Mouse (Mus musculus) lung, adult 18-20 months (tissue): ENCODE results near the gene Slc8a2.

Source experiments
- DNase-seq, 2 experiments: peaks; one replicate each; pipeline ENCODE4 v3.0.0; 2022; ENCODE audit warnings: mixed read lengths in 2 of 2

The Slc8a2 gene

DNA sequence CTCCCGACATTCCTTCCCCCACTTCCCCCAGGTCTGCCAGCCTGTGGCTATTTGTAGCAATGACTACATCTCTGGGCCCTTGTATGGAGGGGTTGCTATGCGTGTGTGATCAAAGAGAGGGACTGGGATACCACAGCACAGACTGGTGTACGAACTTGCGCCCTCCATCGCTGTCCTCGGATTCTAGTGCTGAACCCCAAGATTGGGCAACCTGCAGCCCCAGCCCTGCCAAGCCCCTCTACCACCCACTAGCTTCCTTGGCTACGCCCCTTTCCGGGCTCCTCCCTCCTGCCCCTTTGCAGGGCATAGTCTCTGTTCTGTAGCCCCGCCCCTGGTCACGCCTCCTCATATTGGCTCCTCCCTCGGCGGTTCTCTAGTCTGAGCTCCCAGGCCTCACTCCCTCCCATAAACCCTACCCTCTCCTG lies at the start of gene Slc8a2:
Gene Slc8a2 (plus strand): TSS at position 406 of the 425 bp plus-strand sequence.
- DNase-seq, result peak; percentile 55 to 70

DNA sequence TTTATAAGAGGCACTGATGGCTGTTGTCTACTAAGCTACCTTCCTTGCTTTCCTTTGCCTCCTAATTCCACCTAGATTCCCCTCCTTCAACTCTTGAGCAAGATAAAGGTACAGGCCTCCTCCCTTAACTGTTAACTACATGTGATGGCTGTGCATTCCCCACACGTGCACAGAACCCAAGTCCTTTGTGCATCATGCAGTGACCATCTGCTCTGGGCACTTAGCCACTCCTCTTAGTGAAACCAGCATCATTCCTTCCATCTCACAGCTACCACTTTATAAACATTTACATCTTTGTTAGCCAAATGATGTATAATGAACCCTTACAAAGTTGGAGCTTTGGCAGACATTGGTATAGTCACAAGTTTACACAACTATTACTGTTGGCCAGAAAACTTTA lies 49.7 kb upstream of the Slc8a2 start:
- DNase-seq, result no peak

DNA sequence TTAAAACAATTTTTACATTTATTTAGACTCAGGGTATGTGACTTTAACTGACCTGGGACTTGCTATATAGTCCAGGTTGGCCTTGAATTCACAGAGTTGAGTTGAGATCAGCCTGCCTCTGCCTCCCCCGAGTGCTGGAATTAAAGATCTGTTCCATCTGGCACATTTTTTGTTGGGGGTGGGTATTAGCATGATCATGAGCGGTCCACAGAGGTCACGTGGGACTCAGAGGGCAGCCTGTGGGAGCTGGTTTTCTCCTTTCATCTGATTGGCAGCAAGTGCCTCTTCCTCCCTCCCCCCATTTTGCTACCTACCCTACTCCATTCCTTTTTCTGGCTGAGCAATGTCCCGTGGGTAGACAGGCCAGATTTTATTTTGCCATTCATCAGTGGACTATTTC lies 49.0 kb upstream of the Slc8a2 start:
- DNase-seq, result no peak

DNA sequence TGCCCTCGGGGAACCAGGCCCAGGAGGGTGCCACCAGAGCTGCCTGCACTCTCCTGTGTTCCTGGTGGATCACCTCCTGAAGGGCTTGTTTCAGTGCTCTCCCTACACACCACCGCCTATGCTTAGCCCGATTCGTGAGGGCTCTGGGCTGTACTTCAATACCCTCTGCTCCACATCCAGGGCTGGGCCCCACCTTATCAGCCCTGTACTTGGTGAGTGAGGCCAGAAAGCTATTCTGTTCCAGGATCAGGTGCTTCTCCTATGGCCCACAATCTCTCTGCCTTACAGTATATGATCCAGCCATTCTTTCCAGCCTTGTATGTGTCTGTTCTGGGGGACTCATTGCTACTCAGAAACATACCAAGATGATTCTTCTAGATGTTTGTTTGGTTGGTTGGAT lies 46.3 kb upstream of the Slc8a2 start:
- no peak for DNase-seq

DNA sequence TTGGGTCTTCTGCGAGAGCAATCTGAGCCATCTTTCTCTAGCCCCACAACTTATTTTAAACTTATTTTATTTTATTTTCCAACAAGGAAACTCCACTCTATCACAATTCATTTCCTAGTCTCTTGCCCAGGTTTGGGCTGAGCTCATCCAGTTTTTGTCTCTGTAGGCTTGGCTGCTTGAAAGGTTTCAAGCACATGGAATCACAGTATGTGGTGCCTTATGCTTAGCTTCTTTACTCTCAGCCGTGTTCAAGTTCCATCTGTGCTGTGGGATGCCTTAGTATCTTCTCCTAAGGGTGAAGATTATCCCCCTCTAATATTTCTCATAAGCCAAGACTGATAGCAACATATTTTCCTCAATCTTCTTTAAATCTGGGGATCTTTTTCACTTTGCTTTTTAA lies 42.0 kb upstream of the Slc8a2 start:
- DNase-seq, result no peak

DNA sequence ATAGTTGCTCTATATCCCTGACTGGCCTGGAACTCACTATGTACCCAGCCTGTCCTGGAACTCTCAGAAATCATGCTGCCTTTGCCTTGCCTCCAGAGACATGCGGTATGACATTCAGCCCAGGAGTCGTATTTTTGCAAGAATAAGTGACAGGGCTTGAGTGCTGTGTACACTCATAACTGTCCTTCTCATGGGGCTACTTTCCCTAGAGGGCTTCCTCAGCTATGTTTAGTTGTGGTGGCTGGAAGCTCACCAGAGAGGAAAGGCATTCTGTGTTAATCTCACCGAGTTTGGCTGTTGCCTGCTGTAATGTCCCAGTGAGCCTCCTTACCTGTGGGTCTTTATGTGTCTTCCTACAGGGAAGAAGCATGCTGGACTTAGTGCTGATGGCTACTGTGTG lies 35.0 kb upstream of the Slc8a2 start:
- DNase-seq, result no peak

DNA sequence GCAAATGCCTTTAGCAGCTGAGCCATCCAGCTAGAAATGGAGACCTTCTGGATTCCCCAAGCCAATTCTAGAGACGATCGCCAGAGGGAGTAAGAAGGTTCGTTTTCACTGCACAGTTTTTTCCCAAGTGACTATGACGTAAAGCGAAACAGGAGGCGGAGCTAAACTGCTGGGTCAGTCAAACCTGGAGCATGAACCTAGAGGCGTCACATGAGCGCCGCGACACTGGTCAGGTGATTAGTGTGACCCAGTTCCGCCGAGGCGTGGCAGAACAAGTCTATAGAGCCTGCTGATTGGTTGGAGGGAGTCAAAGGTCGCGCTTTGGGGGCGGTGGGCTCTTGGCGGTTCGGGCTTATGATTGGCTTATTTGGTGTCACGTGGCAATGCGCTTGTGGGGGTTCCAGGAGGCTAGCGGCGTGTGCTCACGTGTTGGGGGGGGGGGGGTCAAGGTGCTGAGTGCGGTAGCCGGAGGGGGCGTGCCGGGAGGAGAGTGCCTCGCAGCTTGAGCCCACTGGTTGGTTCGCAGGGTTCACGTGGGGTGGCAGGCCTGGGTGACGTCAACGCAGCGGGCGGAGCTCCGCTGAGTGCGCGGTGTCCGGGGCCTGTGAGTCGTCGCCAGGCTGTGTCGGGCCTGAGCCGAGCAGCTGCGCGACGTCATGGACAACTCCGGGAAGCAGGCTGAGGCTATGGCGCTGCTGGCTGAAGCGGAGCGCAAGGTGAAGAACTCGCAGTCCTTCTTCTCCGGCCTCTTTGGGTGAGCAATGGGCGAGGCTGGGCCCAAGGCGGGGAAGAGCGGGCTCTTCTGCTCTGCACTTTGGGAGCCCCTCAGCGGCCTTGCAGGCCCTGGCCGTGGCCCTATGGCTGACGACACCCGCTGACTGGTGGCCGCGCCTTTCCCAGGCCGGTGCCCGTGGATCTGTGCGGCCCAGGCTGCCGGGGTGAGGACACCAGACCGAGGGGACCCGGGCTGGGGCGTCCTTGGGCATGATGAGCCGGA lies 31.3 kb upstream of the Slc8a2 start, which contains the start of gene Napa:
Gene Napa (plus strand): TSS at position 438 of the 997 bp plus-strand sequence.
- peak; percentile 100 for DNase-seq

DNA sequence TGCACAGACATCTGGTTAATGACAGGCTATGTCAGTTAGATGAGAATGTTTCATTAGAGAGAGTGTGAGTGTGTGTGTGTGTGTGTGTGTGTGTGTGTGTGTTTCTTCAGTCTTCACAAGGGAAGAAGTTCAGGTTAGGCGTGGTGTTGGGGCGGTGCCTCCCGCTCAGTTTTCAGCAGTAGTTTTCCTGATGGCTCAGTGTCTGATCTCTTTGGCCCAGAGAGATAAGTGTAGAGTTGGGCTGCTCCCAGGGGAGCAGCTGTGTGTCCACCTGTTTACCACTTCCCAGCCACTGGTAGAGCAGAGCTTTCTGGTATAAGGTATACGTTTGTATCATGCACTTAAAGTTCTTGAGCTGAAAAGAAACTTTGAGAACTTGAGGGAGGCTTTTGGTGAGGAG lies 29.7 kb upstream of the Slc8a2 start:
- no peak for DNase-seq

DNA sequence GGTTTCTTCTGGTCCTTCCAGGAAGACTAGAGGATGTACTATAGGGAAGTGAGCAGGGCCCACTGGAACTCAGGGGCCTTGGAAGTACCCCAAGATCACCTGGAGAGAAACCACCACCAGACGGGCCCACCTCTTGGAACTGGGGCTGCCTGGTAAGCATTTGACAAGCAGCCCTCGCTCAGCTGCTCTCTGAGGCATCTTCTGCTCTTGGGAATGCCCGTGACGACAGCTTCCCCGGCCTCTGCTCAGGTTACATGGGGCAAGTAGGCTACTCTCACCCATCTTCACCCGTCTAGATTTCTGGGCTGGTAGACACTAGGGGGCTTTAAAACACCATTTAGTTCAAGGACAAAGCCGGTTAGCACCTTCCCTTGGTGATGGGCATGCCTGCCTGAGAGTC lies 28.5 kb upstream of the Slc8a2 start:
- no peak for DNase-seq

DNA sequence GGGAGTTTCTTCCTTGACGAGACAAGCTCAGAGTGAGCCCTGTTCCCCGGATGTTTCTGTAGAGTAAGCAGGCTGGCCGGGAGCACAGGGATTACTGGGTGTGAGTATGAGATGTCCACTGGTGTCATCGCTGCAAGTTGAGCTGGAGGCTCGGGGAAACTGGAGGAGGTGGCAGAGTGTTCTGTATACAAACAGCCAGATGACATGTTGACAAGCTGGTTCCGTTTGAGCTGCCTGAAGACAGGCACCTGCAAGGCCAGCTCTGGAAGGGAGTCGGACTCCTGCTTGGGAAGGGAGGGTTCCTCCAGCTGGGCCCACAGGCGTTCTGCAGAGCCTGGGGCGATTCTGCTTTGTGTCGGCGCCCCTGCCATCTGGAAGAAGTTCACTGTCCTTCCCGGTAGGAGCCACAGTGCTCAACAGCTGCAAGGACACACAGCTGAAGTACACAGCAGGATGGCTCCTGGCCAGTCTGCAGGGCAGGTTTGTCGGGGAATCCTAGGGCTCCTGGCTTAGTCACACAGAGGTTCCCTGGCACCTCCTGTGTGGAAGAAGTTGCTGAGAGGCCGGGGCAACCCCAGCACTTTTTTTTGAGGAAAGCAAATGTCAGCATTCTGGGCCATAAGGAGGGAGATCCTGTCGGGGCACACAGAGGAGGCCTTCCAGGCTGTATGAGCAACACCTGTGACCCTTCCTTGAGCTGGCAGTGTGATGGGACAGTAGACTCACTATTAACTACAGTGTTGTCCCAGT lies 27.7 kb upstream of the Slc8a2 start:
- DNase-seq, result peak in 1 of 2 experiments; percentile 15

DNA sequence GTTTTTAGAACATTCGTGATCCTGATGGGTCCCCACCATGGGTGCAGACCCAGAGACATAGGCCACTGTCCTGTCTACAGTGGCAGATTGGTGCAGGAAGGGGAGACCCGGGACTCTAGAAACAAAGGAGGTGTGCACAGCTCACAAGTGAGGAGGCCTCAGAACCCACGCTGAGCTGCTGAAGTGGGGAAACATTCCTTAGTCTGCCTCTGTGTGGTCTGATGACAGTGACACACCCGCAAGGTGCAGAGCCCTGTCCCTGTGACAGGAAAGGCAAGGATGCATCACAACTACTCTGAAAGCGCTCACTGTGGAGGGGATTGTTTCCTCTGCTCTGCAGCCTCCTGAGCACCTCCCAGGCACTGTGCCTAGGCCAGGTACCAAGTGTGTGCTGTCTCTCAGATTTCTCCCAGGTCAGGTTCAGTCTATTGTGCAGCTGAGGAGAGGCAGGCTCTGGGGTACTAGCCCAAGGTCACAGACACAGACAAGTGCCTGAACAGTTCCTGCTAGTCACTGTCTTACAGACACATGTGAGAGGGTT lies 26.9 kb upstream of the Slc8a2 start:
- no peak for DNase-seq

DNA sequence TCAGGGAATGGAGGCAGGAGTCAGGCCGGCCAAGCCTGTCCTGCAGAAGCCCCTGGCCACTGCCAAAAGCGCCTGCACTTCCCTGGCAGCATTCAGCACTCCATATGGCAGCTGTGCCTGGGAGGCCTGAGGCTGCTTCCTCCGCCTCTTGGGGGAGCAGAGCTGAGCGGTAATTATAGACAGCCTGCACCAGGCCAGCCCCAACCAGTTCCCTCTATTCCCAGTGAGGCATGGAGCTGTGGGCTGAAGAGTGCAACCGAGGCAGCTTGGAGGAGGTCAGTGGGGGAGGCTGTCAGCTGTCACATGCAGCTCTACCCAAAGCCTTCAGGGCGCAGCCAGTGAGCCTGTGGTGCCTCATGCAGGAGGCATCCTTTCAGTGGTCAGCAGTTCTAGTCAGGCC lies 25.9 kb upstream of the Slc8a2 start:
- DNase-seq, result no peak

DNA sequence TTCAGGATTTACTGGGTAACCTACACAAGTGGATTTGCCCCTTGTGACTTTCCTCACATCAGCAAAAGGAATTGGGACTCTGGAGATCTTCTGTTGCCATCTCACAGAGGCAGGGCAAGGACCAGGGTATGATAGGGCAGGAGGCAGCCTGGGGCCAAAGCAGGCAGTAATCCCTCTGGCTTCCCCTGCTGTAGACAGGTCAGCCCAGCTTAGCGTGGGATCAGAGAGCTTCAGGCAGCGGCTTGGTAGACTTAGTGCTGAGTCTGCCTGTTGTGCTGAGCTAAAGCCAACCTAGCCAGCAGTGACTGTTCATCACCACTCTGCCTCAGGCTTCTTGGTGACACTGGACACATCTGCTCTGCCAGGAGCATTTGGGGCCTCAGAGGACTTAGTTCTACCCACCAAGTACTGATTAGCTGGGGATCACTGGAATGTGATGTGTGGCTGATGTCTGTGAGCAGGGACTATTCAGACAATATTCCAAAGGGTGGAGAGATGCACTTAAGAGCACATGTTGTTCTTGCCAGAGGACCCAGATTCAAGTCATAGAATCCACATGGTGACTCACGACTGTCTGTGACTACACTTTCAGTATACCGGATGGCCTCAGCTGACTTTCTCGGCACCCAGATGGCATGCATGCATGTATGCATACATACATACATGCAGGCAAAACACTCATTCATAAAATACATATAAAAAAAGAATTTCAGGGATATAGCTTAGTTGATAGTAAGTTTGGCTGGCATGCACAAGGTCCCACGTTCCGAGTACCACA lies 24.8 kb upstream of the Slc8a2 start:
- no peak for DNase-seq

DNA sequence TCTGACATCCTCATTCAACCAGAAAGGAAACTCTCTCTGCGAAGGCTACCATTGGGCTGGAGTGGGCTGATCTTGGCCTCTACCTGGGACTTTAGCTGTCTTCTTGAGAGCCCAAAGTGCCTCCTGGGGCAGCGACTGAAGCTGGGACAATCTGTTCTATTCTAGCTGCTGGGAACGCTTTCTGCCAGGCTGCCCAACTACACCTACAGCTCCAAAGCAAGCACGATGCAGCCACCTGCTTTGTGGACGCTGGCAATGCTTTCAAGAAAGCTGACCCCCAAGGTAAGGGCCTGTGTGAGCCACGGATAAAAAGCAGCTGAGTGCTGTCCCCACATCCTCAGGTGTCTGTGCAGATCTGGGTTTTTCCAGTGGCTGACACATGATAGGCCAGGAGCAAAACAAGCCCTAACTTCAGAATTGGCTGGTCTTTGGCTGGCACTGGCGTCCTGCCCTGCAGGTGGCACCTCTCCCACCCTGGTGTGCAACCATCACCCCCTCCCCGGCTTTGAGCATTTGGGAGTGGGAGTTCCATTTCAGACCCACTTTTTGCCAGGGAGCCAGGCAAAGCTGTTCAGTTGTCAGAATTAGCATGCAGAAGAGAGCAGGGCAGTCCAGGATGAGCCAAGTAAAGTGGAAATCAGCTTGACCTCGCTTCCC lies 20.6 kb upstream of the Slc8a2 start:
- no peak for DNase-seq

DNA sequence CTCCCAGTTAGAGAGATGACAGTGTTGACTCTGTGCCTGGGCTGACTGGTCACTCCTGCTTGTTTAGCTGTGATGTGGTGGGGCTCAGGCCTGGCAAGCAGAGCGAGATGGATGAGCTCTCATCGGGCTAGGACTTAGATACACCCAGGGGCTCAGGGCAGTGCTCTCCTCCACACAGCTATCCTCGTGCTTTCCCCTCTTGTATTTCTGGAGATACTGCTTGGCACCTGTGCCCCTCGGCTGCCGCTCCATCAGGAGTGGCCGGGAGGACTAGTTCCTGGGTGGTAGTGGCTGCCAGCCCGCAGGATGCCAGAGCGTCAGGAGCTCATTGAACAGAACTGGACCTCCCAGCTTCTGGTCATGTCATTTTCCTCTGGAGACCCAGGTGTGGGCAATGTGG lies 19.5 kb upstream of the Slc8a2 start:
- DNase-seq, result no peak

DNA sequence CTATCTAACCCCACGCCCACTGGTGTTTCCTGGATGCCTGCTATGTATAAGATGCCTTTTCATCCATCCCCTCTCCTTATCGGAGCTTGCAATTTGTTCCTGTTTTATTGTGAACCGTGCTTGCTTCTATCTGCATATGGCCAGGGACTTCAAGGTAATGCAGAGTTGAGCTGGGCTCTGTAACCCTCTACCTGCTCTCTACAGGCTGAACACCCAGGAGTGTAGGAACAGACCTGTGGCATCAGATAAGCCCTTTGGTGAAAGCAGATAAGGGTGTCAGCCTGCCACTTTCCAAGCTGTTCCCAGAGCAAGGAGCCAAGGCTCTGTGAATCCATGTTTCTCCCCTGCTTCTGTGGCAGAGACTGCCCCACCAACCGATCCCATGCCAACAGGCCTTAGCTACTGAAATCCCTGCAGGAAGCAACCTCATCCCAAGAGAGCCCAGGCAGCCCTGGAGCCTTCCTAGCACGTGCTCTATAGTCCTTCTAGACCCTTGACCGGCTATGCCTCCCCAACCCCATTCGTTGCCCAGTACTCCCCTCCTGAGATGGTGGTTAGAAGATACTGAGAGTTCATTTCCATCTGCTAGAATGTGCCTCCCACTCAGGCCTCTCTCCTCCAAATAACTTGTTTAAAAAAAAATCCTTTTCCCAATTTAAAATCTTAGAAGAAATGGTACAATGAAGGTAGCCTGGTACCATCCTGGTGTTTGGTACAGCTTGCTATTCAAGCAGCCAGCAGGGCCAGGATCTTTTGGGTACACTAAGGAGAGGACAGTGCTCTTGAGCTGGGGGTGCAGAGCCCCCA lies 18.1 kb upstream of the Slc8a2 start:
- no peak for DNase-seq

DNA sequence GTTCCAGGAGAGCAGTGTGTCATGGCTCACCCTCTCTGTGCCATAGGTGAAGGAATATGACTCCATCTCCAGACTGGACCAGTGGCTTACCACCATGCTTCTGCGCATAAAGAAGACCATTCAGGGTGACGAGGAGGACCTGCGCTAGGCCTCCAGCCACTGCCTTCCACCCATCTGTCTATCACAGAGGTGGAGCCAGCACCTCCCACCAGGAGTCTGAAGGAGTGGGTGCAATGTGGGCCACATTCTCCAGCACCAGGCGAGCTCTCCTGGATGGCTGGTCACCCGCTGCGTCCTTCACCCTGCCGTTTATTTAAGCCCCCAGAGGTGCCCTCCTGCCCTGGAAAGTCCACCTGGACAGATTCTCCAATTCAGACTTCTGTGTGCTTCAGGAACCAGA lies 13.2 kb upstream of the Slc8a2 start:
- DNase-seq, result no peak

DNA sequence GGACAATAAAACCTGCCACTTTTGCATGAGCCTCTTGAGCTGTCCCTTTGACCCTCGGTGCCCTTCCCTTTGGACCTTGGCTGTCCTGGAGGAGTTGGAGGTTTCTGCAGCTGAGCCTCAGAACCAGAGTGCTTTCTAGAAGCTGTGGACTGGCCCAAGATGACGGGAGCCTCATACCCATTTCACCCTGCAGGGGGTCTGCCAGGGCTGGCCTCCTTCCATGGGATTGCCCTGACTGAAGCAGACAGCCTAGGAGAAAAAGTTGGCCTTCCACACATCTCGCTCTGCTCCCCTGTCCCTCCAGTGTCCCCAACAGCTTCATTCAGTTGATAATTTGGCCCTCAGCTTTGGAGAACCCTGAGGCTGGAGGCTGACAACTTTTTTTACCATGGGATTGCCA lies 12.5 kb upstream of the Slc8a2 start:
- no peak for DNase-seq

DNA sequence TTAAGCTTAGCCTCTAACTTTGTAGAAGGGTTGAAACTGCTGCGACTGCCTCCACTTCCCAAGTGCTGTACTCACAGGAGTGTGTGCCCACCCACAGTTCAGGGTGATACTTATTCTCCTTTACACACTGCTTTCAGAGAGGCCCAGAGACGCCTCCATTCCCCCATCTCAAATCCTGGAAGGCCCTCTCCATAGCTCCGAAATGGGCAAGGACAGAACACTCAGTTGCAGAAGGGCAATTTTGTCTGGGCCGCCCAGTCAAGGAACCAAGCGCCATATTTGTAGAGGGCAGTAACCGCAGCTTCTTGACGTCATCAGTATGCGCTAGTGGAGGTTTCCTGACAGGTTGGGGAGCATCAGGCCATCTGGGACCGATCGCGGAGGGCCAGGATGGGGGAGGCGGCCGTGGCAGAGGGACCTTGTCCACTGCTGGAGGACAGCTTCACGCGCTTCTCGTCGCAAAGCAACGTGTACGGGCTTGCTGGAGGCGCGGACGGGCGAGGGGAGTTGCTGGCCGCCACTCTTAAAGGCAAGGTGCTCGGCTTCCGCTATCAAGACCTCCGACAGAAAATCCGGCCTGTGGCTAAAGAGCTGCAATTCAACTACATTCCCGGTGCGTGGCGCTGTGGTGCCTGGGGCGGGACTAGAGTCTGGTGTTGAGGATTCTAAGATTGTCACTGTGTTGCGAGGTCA lies 9.9 kb upstream of the Slc8a2 start, which contains the start of gene Kptn:
Gene Kptn (plus strand): TSS at position 327 of the 693 bp plus-strand sequence.
- DNase-seq, result peak; percentile 89 to 91

DNA sequence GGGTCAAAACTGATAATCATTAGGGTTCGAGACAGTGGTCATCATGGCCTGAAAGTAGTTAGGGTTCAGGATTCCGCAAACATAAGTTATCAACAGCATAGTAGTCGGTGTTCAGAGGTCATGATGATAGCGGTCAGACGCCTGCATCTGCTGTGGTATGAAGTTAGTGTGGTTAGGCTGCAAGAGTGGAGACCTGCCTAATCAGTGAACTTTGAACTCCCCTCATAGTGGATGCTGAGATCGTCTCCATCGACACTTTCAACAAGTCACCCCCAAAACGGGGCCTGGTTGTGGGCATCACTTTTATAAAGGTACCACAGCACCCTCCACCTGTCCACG lies 9.4 kb upstream of the Slc8a2 start:
- no peak for DNase-seq

DNA sequence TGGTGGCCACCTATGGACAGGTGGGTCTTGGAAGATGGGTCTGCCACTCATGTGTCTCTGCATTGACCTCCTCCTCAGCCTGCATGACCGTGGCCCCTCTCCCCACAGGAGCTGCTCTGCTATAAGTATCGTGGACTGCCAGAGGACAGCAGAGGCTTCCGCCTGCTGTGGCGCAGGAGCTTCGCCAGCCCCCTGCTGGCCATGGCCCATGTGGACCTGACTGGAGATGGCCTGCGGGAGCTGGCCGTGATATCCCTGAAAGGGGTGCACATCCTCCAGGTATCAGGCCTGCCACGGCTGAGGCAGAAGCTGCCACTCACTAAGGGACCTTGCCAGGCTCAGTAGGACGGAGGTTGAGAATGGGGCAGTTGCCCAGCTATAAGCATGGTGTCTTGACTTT lies 3.8 kb upstream of the Slc8a2 start:
- DNase-seq, result no peak
